Mouse (Mus musculus) urinary bladder, postnatal 36 days (tissue): ENCODE data around the gene Rimbp3.
"Not testable (repeated sequence)": the region's sequence is repeated elsewhere in the genome, so short reads cannot be mapped to it uniquely, and the experiment has no call there.

Experiments used
- DNase-seq, 2 experiments: peaks; one replicate each; pipeline ENCODE4 v3.0.0; 2022; ENCODE audit warnings: low spot score in 2 of 2, mixed read lengths in 1 of 2

The Rimbp3 gene

DNA sequence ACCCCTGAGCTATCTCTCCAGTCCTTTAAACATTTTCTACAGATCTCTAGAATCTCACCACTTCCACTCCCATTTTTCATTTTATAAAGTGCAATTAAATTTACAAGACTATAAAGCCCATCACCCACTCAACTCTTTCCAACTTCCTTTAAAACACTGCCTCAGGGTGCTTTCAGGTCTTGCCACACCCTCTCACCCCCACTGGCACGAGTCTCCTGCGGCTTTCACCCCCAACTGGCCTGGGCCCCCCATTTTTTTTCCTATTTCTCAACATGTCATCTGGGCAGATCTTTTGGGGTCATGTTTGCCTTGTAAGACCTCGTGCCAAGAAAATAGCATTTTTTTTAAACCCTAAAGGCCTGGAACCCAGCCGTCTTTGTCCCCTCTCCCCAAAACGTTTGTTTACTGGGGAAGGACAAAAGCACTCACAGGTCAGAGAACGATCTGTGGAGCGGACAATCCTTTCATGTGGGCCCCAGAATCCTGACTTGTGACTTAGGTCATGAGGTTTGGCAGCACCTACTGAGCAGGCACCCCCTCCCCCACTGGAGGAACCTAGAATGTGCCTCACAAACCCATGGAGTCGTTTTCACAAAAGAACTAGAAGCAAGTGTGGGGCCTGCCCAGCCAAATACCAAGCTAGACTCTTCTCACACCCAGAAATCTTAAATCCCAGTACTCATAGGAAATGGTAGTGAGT lies 8.7 kb downstream of the Rimbp3 start:
- no peak for DNase-seq

DNA sequence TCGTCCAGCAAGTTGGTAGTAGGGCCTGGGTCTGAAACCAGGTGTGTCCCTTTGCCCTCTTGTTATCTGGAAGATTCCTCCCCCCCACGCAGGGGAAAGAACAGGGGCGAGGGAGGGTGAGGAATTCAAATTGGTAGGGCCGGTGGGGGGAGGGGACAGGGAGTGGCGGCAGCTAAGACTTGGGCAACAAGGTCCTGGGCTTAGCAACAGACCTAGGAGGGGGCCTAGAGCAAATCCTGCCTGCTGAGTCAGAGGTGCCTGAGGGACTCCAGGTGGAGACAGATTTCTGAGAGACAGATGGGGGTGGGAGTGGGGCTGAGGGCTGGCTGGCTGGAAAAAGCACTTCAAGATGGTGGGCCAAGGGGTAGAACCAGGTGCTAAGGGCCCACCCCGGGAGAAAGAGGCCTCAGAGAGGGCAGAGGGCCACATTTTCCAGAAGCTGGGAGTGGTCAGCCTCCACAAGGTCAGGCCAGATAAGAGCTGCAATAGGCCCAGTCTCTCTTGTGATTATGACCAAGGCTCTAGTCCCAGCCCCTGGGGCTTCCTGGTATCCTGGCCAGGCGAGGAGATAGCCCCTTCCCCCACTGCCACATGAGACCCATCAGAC lies 11.8 kb downstream of the Rimbp3 start:
- no peak for DNase-seq

DNA sequence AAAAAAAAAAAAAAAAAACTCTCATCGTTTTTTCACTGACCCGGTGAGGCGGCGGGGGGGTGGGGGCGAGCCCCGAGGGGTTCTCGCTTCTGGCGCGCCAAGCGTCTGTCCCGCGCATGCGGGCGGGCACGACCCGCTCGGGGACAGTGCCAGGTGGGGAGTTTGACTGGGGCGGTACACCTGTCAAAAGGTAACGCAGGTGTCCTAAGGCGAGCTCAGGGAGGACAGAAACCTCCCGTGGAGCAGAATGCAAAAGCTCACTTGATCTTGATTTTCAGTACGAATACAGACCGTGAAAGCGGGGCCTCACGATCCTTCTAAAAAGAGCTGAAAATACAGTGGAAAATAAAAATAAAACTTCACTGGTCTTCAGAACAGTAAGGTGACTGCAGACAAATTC lies 13.8 kb downstream of the Rimbp3 start:
- peak; percentile 95 to 98 for DNase-seq

DNA sequence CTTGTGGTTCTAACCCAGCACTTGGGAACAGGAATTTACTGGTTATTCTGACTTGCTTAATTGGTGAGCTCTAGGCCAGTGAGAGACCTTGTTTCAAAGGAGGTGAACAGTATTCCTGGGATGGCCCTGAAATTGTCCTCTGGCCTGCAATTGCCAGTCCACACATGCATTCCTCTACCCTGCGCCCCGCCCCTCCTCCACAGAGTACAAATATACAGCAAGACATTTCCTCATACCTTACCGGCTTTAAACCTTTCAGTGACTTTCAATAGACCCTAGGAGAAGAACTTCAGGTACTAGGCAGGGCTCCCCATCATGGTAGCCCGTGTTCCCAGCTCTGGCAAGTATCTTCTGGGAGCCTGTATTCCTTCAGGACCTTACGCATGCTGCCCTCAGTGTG lies 17.2 kb downstream of the Rimbp3 start:
- DNase-seq, result peak; percentile 66 to 68

DNA sequence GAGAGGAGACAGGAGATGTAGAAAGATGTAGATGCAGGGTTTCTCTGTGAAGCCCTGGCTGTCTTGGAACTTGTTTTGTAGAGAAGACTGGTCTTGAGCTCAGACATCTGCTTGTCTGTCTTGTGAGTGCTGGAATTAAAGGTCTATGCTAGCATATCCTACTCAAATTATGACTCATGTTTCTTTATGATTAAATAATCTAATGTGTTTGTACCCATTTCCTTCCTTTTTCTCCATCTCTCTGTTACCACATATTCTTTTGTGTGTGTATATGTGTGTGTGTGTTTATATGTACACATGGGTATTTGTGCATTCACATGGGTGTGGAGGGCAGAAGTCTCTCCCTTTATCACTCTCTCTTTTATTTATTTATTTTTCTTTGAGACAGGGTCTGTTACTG lies 18.1 kb downstream of the Rimbp3 start:
- no peak for DNase-seq

DNA sequence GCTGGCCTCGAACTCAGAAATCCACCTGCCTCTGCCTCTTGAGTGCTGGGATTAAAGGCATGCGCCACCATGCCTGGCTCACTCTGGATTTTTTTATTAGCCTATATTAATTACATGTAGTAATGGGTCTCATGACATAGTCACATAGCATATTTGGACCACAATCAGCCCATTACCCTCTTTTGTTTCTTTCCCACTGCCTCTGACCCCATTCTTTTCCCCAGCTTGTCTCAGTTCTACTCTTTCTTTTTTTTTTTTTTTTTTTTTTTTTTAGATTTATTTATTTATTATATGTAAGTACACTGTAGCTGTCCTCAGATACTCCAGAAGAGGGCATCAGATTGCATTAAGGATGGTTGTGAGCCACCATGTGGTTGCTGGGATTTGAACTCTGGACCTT lies 23.1 kb downstream of the Rimbp3 start:
- DNase-seq, result not testable (repeated sequence)

DNA sequence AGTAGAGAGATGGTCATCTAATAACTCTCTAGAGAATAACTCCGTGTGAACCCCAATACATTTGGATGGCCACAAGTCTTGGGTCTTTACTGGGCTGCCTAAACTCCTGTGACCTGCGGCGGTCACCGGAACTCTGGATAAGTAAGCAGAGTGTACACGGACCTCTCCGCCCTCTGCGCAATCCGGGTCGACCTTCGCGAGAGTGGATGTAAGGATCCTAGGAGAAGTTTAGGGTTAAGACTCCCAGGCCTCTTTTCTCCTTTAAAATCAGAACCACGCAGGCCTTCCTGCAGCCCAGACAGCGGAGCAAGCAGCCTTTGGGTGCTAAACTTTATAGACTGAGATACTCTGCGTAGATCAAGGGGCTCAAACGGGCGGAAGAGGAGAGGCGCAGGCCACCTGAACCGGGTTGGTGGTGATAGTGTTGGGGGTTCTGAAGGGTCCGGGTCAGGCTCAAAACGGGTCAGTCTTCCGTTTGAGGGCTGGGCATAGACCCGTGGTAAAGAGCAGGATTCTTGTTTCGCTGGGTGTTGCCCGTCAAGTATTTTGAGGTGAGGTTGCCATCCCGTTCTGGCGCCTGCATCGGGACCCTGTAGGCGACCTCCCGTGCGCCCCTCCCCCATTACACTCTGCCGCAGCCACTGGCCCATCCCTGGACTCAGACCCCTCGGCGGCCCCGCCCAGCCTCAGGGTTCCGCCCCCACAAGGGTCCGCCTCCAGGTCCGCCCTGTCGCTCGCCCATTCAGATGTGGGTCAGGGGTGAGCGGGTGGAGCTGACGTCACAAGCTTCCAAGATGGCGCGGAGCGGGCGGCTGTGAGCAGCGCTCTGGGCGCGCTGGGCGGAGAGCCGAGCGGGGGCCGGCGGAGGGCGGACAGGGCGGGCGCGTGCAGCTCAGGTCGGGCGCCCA lies 24.6 kb downstream of the Rimbp3 start, which contains the start of gene Hic2:
Gene Hic2, plus strand, starts transcription at position 779 of the 908 bp plus-strand sequence.
- peak; percentile 93 to 95 for DNase-seq

DNA sequence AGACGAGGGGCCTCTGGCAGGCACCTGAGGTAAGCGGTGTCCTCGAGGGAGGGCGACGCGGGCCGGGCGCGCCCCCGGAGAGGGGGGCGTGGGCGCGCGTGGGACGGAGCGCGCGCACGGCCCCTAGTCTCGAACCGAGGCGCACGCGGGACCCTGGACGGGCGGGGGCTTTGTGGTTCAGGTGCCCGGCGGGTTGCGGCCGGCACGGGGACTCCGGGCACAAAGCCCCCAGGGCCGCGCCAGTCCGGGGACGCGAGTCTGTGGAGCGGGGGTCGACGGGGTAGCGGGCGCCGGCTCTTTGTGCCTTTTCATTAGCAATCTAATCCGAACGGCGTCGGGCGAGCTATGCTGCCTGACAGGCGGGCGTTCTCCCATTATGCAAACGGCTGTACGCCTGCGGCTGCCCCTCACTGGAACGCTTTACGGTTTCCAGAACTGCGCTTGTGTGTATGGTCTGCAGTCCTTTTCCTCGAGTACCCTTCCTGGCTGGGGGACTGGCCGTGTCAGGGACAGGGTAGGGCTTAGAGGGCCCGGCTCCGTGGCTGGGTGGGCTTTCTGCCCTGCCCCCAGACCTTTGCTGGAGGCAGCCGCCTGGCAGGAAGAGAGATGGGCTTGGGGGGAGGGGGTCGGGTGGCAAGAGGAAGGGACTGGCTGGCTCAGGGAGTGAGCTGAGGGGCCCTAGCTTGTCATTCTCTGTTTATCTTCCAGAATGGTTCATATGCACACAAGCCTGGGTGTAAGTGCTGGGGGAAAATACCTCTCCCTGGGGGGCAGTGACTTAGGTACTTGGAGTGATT lies 25.5 kb downstream of the Rimbp3 start:
- DNase-seq, result peak in 1 of 2 experiments; percentile 22

DNA sequence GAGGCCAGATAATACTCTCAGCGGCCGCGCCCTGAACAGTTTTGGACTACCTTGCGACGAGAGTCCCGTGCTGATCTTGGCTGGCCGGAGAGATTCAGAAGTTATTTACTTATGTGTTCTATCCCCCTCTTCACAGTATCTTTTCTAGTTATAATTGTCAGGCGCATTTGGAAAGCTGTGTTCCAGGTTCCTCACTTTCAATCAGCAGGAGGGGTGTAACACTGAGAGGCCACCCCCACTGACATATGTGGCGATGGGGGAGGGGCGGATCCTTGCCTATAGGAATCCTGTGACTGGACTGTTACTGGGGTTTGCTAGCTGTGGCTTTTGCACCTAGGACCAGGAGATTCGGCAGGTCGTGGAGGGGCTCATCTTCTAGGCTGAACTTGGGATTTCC lies 26.1 kb downstream of the Rimbp3 start:
- DNase-seq, result no peak

DNA sequence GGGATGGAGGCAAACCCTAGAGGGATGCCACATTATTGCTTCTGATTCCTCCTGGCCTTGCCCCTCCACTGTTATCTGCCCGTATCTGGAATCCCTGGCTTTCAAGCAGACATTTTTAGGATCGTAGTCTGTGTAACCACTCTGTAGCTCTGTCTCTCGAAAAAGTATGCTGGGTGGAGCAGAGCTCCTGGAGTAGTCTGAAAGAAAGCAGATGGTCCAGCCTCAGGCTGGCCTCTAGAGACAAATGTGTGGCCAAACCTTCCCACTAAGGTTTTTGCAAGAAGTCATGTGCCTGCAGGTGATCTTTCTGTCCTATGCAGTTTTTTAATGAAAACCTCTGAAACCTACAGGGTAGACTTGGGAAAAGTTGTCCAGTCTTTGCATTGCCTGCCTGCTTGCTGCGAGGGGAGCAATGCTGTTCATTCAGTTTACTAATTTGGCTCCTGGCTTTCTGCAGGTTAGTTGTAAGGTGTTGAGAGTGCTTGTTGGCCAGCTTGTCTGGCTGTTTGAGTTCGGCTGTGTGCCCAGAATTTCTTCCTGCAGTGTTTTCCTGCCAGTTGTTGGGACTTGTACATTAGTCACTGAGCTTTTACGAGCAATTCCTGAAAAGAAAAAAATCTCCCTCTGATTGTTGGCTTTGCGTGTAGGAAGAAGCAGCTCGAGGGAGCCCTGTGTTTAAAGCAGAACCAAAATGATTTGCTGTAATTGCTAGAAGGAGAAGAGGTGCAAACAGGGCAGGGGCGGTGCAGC lies 26.7 kb downstream of the Rimbp3 start:
- DNase-seq, result peak in 1 of 2 experiments; percentile 59

DNA sequence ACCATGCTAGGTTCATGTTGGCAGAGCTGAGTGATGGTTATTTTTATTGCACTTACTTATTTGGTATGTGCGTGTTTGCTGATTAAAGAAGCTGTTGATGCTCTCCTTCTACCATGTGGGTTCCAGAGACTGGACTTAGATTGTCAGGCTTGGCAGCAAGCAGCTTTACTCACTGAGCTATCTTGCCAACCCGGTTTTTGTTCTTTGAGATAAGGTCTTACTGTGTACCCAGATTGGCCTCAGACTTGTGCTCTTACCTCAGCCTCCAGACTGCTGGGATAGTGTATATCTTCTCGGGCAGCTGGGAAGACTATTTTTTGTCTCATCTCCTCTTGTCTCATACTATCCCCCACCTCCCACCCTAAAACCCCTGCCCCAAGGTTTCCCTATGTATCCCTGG lies 29.2 kb downstream of the Rimbp3 start:
- DNase-seq, result no peak

DNA sequence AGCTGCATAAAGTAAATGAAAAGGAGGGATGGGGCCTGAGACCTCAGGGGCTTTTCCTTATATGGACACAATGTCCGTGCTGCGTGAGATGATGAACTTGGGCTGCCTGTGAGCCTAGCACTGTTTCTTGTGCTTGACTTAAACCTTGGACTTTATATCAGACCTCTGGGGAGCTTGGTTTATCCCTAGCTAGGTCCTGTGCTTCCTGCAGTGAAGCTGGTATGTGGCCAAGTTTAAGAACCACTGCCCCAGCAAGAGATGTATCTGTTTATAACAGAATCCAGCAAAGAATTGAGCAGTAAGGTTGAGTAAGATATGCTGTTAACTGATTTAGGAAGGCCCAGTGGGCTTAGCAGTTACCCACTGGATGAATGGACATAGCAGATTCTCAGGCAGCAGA lies 31.0 kb downstream of the Rimbp3 start:
- no peak for DNase-seq

DNA sequence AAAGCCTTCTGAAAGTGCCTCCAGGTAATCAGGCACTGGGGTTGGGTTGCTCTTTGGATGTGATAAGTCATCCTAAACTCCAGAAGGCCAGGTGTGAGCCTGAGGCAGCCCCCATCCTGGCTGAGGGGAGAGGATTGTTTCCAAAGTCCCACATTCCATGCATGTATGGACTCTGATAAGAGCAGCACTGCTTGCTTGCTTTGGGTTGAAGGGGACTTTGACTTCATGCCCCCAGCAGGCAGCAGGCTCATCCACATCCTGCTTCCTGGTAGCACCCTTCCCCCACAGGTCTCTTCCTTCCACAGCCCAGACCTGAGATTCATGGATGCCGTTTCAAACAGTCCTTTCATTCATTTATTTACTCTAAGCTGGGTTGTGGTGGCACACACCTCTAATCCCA lies 35.3 kb downstream of the Rimbp3 start:
- DNase-seq, result no peak

DNA sequence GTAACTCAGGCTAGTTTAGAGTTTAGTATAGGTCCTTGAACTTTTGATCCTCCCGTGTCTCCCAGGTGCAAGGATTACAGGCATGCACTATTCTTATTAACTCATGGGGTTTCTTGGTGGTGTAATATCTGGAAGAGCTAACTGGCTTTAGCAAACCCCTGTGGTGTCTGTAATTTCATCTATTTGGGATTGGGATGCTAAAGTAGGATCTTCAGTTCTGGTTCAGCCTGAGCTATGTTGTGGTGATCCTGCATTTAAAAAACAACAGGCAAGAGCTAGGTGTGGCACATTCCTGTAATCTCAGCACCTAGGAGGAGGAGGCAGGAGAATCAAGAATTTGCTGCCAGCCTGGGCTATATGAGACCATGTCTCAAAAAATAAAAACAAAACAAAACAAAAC lies 36.6 kb downstream of the Rimbp3 start:
- DNase-seq, result no peak

DNA sequence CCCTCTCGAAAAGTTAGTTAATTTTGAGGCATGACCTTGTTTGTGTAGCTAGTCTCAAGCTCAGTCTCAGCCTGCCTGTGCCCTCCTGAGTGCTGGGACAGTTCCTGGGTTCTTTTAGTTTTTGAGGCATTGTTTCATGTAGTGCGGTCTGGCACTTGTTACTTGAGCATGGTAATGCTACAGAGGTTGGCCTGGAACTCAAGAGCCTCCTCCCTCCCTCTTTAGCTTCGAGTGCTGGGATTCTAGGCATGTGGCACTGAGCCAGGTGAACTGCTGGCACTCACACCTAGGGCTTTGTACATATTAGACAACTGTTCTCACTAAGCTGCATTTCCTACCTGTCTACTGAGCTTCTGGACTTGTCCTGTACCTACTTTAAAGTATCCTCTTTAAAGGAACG lies 39.3 kb downstream of the Rimbp3 start:
- no peak for DNase-seq

DNA sequence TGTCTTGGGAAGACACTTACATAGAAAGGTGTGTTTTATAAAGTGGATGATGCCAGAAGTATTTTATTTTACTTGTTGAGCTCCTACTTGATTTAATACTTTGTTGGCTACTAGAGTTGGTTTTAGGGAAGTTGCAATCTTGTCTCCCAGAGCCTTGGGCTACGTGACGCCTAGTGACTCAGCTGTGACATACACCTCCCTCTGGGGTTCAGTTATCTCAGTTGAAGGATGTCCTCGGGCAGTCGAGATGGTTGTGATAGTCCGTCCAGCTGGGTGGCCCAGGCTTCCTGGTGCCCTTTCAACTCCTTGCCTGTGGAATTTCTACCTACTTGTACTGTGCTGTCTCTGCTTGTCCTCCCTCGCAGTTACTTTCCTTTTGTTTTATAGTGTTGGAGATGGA lies 40.7 kb downstream of the Rimbp3 start:
- DNase-seq, result no peak

DNA sequence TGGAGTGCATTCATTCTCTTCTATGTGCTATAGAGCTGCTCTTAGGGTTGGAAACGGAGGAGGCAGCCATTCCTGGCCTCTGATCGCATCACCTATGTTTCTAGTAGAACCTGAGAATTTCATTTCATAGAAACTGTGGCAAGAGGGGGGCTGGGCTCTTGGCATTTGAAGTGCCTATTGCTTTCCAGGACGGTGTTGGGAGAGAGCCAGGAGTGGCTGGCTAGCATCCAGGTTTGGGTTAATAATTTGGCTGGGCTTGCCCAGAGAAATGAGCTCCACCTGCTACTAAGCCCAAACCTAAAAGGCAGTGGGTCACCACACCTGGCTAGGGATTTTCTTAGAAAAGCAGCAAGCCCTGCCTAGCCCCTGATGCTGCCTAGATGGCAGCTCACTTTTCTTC lies 43.1 kb downstream of the Rimbp3 start:
- peak; percentile 67 to 82 for DNase-seq

DNA sequence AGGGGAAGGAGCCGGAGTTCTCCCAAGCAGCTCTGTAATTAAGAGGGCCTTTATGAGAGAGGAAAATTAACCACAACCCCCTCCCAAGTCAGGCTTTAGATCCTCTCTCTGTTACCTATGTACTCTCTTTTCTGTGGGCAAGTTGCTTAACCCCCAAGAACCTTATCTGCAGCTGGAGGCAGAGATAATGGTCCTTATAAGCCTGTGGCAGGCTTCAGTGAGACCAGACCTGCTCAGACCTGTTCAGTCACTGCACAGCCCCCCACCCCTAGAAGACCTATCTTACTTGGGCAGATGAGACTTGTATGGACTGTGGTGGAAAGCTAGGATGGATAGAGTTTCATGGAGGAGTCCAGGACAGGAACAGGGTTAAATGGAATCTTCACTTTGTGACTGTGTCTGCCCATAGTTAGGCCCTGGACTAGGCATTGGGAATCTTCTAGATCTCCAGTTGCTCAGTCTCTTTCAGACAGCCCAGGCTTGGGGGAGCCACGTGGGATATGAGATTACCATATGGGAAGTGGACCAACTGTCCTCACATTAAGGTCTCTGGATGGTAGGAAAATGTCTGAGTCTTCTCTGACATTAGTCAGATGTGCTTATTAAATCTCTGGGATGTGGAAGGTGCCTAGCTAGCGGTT lies 43.8 kb downstream of the Rimbp3 start:
- no peak for DNase-seq

DNA sequence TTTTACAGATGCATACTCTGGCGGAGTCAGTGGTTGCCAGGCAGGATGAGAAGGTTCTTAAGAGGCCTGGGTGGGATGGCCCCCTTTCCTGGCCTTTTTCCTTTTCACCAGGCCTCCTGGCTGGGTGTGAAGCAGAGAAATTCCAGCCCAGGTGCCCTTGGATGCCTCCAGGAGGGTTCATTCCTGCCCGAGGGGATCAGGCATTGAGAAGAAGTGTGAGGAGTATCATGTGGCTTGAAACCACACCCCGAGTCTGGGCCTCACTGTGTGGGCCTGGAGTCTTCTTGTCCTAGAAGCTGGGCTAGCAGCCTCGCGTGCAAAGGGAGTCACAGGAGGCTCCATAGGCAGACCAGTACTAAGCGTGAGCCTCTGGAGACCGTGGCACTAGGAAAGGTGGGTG lies 44.4 kb downstream of the Rimbp3 start:
- DNase-seq, result no peak

DNA sequence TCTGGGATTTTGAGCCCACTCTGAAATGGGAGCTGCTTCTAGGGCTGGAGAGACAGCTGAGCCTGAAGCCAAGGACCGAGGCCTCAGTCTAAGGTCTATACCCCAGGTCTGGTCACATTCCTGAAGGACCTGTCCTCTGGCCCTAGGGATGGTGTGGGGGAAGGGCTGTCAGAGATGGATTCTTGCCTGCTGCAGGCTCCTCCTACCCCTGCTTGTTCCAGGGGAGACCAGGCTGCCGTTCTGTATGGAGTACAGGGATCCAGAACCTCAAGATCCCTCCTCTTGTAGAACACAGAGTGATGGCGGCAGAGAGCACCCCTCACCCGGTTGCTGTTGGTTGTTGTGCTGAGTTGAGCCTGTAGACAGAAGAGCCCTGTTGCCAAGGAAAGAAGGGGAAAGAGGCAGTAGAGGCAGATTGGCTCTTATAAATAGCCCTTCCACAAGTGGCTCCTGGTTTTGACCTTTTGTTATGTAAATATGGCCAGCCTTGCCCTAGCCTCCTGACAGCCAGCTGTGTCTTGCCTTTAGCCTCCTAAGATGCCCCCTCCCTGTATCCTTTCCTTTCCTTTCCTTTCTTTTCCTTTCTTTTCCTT lies 45.7 kb downstream of the Rimbp3 start:
- no peak for DNase-seq
